Comparison of ENCODE assay signal across 9 mouse cellular contexts in genomic region chr2:130577632-130578031, GRCm38 (mm10). TPM values are rescaled to one million over a fixed set of nuclear protein-coding genes. Genes with fewer than 3 reads are reported as not detected.
DNase-seq lines count a peak whose midpoint lies in the region; ATAC-seq and TF ChIP-seq lines count a peak whose summit lies in the region.
"Had no signal": no experiment of that assay in that cellular context is flagged by ENCODE, and none has a peak within 500 bp of the region (broad histone marks: within the 10 kb centered on the region; RNA-seq: fewer than 3 reads in every experiment).

No protein-coding gene starts in this region.

- H3K4me3 ChIP-seq in brown adipose tissue, adult 24 weeks (ENCODE audit: insufficient read depth, low read depth, low read length): 0 out of 2 replicates have a peak overlapping the region, but pooled peaks have one; percentile 2
- 0 out of 2 replicates have a peak overlapping the region, but pooled peaks have one; percentile 5 for H3K4me3 ChIP-seq in limb, embryonic 11.5 days (ENCODE audit: low read depth, low read length)
- 0 out of 2 replicates have a peak overlapping the region, but pooled peaks have one; percentile 2 for H3K4me3 ChIP-seq in midbrain, embryonic 12.5 days
- no peak overlapping the region for H3K4me3 ChIP-seq in thymus, adult 2 months (ENCODE audit: control insufficient read depth, insufficient read depth, low read length)

- WGBS in limb, embryonic 11.5 days: 3% methylated on average over 12 of the region's 12 CpGs
- 5% methylated on average over 12 of the region's 12 CpGs for WGBS in midbrain, embryonic 12.5 days
- WGBS in thymus, adult 2 months: 8% methylated on average over 12 of the region's 12 CpGs

- no peak overlapping the region for H3K9ac ChIP-seq in limb, embryonic 11.5 days (ENCODE audit: low read length)
- no peak overlapping the region for H3K9ac ChIP-seq in midbrain, embryonic 12.5 days (replicated peaks)

- no peak overlapping the region for H3K4me2 ChIP-seq in limb, embryonic 11.5 days (ENCODE audit: low read depth, severe bottlenecking)
- no peak overlapping the region; the same call in 1 of the 2 replicates for H3K4me2 ChIP-seq in midbrain, embryonic 12.5 days (replicated peaks)

- intact Hi-C loops in heart, postnatal 10 days (cut with DNase I): no loop called here

- TF ChIP-seq POLR2A in thymus, adult 2 months (IDR thresholded peaks at IDR 0.05; ENCODE audit: control insufficient read depth, extremely low read depth, insufficient read depth, low read length, poor library complexity): no peak

- H3K27me3 ChIP-seq in limb, embryonic 11.5 days (ENCODE audit: control insufficient read depth, insufficient read depth, low read length): peaks cover 71% of the 10 kb centered on the region
- peaks cover 90% of the 10 kb centered on the region for H3K27me3 ChIP-seq in midbrain, embryonic 12.5 days
- peaks cover 20% of the 10 kb centered on the region; the same call in 1 of the 2 replicates for H3K27me3 ChIP-seq in thymus, adult 2 months (ENCODE audit: control insufficient read depth, insufficient read depth, low read length)

- peak; percentile 28 for DNase-seq in gastrocnemius, adult 18-20 months (ENCODE audit: low spot score)
- DNase-seq in gastrocnemius, postnatal 4 days (ENCODE audit: low spot score in 2 of 2): no peak
- DNase-seq in heart, postnatal 10 days: peak; percentile 38 to 49
- peak; percentile 55 for DNase-seq in limb, embryonic 11.5 days (ENCODE audit: low spot score)
- peak; percentile 62 for DNase-seq in thymus, adult 2 months
- no peak for DNase-seq in gastrocnemius, adult 8-10 months (ENCODE audit: low spot score in 2 of 2)

- H3K36me3 ChIP-seq in limb, embryonic 11.5 days (ENCODE audit: control insufficient read depth, insufficient read depth, low read length): no peaks in the 10 kb centered on the region
- no peaks in the 10 kb centered on the region for H3K36me3 ChIP-seq in midbrain, embryonic 12.5 days
- no peaks in the 10 kb centered on the region for H3K36me3 ChIP-seq in thymus, adult 2 months (ENCODE audit: control insufficient read depth, insufficient read depth, low read length)

- TF ChIP-seq CTCF in thymus, adult 2 months (IDR thresholded peaks at IDR 0.05; ENCODE audit: borderline replicate concordance, control insufficient read depth, extremely low read depth, insufficient read depth, low read length, poor library complexity): no peak

- H3K27ac ChIP-seq in brown adipose tissue, adult 24 weeks (replicated peaks; ENCODE audit: low read depth, low read length): no peak overlapping the region
- H3K27ac ChIP-seq in limb, embryonic 11.5 days (replicated peaks; ENCODE audit: low read depth, low read length): no peak overlapping the region
- H3K27ac ChIP-seq in midbrain, embryonic 12.5 days (replicated peaks): no peak overlapping the region
- no peak overlapping the region for H3K27ac ChIP-seq in thymus, adult 2 months (ENCODE audit: control insufficient read depth, insufficient read depth, low read length)
- H3K27ac ChIP-seq: macrophage had no signal

- ATAC-seq in limb, embryonic 11.5 days (ENCODE audit: insufficient number of reproducible peaks, low FRiP score, low TSS enrichment, low read depth): no peak; the same call in 1 of the 2 replicates
- no peak; the same call in 1 of the 2 replicates for ATAC-seq in midbrain, embryonic 12.5 days (ENCODE audit: low FRiP score, low read depth)

- no peaks in the 10 kb centered on the region for H3K4me1 ChIP-seq in brown adipose tissue, adult 24 weeks (ENCODE audit: control insufficient read depth, insufficient read depth, insufficient read length, low read length)
- H3K4me1 ChIP-seq in limb, embryonic 11.5 days (ENCODE audit: control insufficient read depth, insufficient read depth, low read length): 0 out of 2 replicates have a peak, but pooled peaks cover 4% of the 10 kb centered on the region
- peaks cover 25% of the 10 kb centered on the region for H3K4me1 ChIP-seq in midbrain, embryonic 12.5 days
- H3K4me1 ChIP-seq in thymus, adult 2 months (replicated peaks; ENCODE audit: control insufficient read depth, insufficient read depth, low read length): peaks cover 4% of the 10 kb centered on the region; the same call in 1 of the 2 replicates

- no peaks in the 10 kb centered on the region for H3K9me3 ChIP-seq in limb, embryonic 11.5 days (ENCODE audit: control insufficient read depth, low read length)
- H3K9me3 ChIP-seq in midbrain, embryonic 12.5 days: no peaks in the 10 kb centered on the region

RNA-seq across cellular contexts. Expression of gene Oxt, which starts 1.7 kb away (rescaled TPM):
- not detected for total RNA-seq in gastrocnemius, adult 18-20 months (2021)
- total RNA-seq in gastrocnemius, postnatal 4 days (2021): not detected
- polyA plus RNA-seq in brown adipose tissue, adult 24 weeks (2012; ENCODE audit: insufficient read depth, insufficient read length, missing spikeins): not detected in 2 replicates
- total RNA-seq in heart, postnatal 10 days (2021): under 1 TPM in 1 of 2 experiments, not detected in 1; 0.62 TPM
- polyA plus RNA-seq in limb, embryonic 11.5 days (2014; fragmentation: Nextera tagmentation; extraction: Ambion mirVana): not detected in 2 replicates
- polyA plus RNA-seq in midbrain, embryonic 12.5 days (2016; fragmentation: Nextera tagmentation; extraction: Ambion mirVana): not detected in 2 replicates
- polyA plus RNA-seq in thymus, adult 2 months (2012; rRNA removed): 2.3 and 3.9 TPM in 2 replicates
- total RNA-seq in gastrocnemius, adult 8-10 months (2022): not detected
- polyA plus RNA-seq: macrophage had no signal

RNA-seq across cellular contexts. Expression of gene Avp, which starts 4.7 kb away (rescaled TPM):
- not detected for total RNA-seq in gastrocnemius, adult 18-20 months (2021)
- total RNA-seq in gastrocnemius, postnatal 4 days (2021): not detected
- polyA plus RNA-seq in brown adipose tissue, adult 24 weeks (2012; ENCODE audit: insufficient read depth, insufficient read length, missing spikeins): not detected in 2 replicates
- 1 to 10 TPM in 1 of 2 experiments, under 1 TPM in 1; 0.60 to 1.1 TPM for total RNA-seq in heart, postnatal 10 days (2021)
- polyA plus RNA-seq in limb, embryonic 11.5 days (2014; fragmentation: Nextera tagmentation; extraction: Ambion mirVana): not detected in 2 replicates
- not detected in 2 replicates for polyA plus RNA-seq in midbrain, embryonic 12.5 days (2016; fragmentation: Nextera tagmentation; extraction: Ambion mirVana)
- polyA plus RNA-seq in thymus, adult 2 months (2012; rRNA removed): 1.9 and 2.9 TPM in 2 replicates
- total RNA-seq in gastrocnemius, adult 8-10 months (2022): not detected
- polyA plus RNA-seq: macrophage had no signal

RNA-seq across cellular contexts. Expression of gene Mrps26, which starts 14.1 kb away (rescaled TPM):
- 10 to 100 TPM; 45.8 to 46.0 TPM for total RNA-seq in gastrocnemius, adult 18-20 months (2021)
- total RNA-seq in gastrocnemius, postnatal 4 days (2021): 10 to 100 TPM; 51.9 to 60.9 TPM
- polyA plus RNA-seq in brown adipose tissue, adult 24 weeks (2012; ENCODE audit: insufficient read depth, insufficient read length, missing spikeins): 40.2 and 51.0 TPM in 2 replicates
- 10 to 100 TPM; 76.2 to 77.8 TPM for total RNA-seq in heart, postnatal 10 days (2021)
- polyA plus RNA-seq in limb, embryonic 11.5 days (2014; fragmentation: Nextera tagmentation; extraction: Ambion mirVana): 80.2 and 90.2 TPM in 2 replicates
- 66.2 and 74.0 TPM in 2 replicates for polyA plus RNA-seq in midbrain, embryonic 12.5 days (2016; fragmentation: Nextera tagmentation; extraction: Ambion mirVana)
- polyA plus RNA-seq in thymus, adult 2 months (2012; rRNA removed): 112 and 117 TPM in 2 replicates
- 10 to 100 TPM; 43.7 to 47.6 (median 46.2) TPM for total RNA-seq in gastrocnemius, adult 8-10 months (2022)

RNA-seq across cellular contexts. Expression of gene Fastkd5, which starts 52.2 kb away (rescaled TPM):
- total RNA-seq in gastrocnemius, adult 18-20 months (2021): 1 to 10 TPM; 5.8 to 6.2 TPM
- total RNA-seq in gastrocnemius, postnatal 4 days (2021): 1 to 10 TPM; 7.3 to 8.2 TPM
- 6.1 and 7.4 TPM in 2 replicates for polyA plus RNA-seq in brown adipose tissue, adult 24 weeks (2012; ENCODE audit: insufficient read depth, insufficient read length, missing spikeins)
- total RNA-seq in heart, postnatal 10 days (2021): 1 to 10 TPM; 8.8 to 9.5 TPM
- polyA plus RNA-seq in limb, embryonic 11.5 days (2014; fragmentation: Nextera tagmentation; extraction: Ambion mirVana): 23.4 and 24.9 TPM in 2 replicates
- 18.9 and 19.3 TPM in 2 replicates for polyA plus RNA-seq in midbrain, embryonic 12.5 days (2016; fragmentation: Nextera tagmentation; extraction: Ambion mirVana)
- polyA plus RNA-seq in thymus, adult 2 months (2012; rRNA removed): 3.7 and 4.3 TPM in 2 replicates
- 1 to 10 TPM; 5.1 to 7.7 (median 6.7) TPM for total RNA-seq in gastrocnemius, adult 8-10 months (2022)

RNA-seq across cellular contexts. Expression of gene Ubox5, which starts 52.2 kb away (rescaled TPM):
- 1 to 10 TPM; 5.2 TPM for total RNA-seq in gastrocnemius, adult 18-20 months (2021)
- 1 to 10 TPM; 5.9 TPM for total RNA-seq in gastrocnemius, postnatal 4 days (2021)
- polyA plus RNA-seq in brown adipose tissue, adult 24 weeks (2012; ENCODE audit: insufficient read depth, insufficient read length, missing spikeins): 3.3 and 3.6 TPM in 2 replicates
- 1 to 10 TPM; 6.2 to 6.4 TPM for total RNA-seq in heart, postnatal 10 days (2021)
- 16.6 and 21.1 TPM in 2 replicates for polyA plus RNA-seq in limb, embryonic 11.5 days (2014; fragmentation: Nextera tagmentation; extraction: Ambion mirVana)
- 14.4 and 15.2 TPM in 2 replicates for polyA plus RNA-seq in midbrain, embryonic 12.5 days (2016; fragmentation: Nextera tagmentation; extraction: Ambion mirVana)
- polyA plus RNA-seq in thymus, adult 2 months (2012; rRNA removed): 10.7 and 11.8 TPM in 2 replicates
- total RNA-seq in gastrocnemius, adult 8-10 months (2022): 1 to 10 TPM; 4.7 to 6.0 (median 5.2) TPM

Comparison
In these comparisons a context has a peak if more than half of its experiments do, and no peak if none do; other contexts are left out.
1. DNase-seq: peak in gastrocnemius, adult 18-20 months (single experiment), heart, postnatal 10 days (2 of 2), limb, embryonic 11.5 days (single experiment) and thymus, adult 2 months (single experiment); none in gastrocnemius, postnatal 4 days (0 of 2) and gastrocnemius, adult 8-10 months (0 of 2).